Mouse (Mus musculus) MEL (cell line): Measurements from ENCODE around the gene Mapk10. TPM values are rescaled to one million over a fixed set of nuclear protein-coding genes. Genes with fewer than 3 reads are reported as not detected.

ENCODE experiments used
- DNase-seq: peaks from one replicate; pipeline ENCODE4 v3.0.0; 2011; ENCODE audit warnings: low read depth, low spot score
- H3K27ac ChIP-seq: 2 replicates; pipeline ENCODE4 v1.5.1; 2012; ENCODE audit warnings: low read depth, mild to moderate bottlenecking, control low read depth, low read length, moderate library complexity; ENCODE audit not compliant: control insufficient read depth
- H3K27me3 ChIP-seq, 2 experiments: fragments of 150-350 bp in 1 of 2; sonication (generic) in 1 of 2; 2 replicates each; pipeline ENCODE4 v1.6.1; 2012; ENCODE audit warnings: low read length in 2 of 2, mild to moderate bottlenecking in 2 of 2, improper control_type of control experiment in 1 of 2, moderate library complexity in 1 of 2; ENCODE audit not compliant: insufficient read depth in 2 of 2, control insufficient read depth in 1 of 2
- H3K36me3 ChIP-seq, 2 experiments: 2 replicates each; pipeline ENCODE4 v1.6.1; 2012 to 2014; ENCODE audit warnings: low read length in 2 of 2, improper control_type of control experiment in 1 of 2, inconsistent platforms in 1 of 2, mild to moderate bottlenecking in 1 of 2; ENCODE audit not compliant: insufficient read depth in 2 of 2, control insufficient read depth in 1 of 2
- H3K4me1 ChIP-seq, 2 experiments: fragments of 150-350 bp in 1 of 2; sonication (generic) in 1 of 2; 2 replicates each; pipeline ENCODE4 v1.6.1; 2012; ENCODE audit warnings: low read length in 2 of 2, improper control_type of control experiment in 1 of 2, mild to moderate bottlenecking in 1 of 2; ENCODE audit not compliant: insufficient read depth in 2 of 2, control insufficient read depth in 1 of 2
- H3K4me3 ChIP-seq, 2 experiments: fragments of 150-350 bp in 1 of 2; sonication (generic) in 1 of 2; 2 replicates each; pipeline ENCODE4 v1.5.1; 2012; ENCODE audit warnings: low read depth in 2 of 2, low read length in 2 of 2, mild to moderate bottlenecking in 2 of 2, moderate library complexity in 2 of 2, control low read depth in 1 of 2, improper control_type of control experiment in 1 of 2; ENCODE audit not compliant: control insufficient read depth in 1 of 2, insufficient read depth in 1 of 2
- H3K79me2 ChIP-seq: 2 replicates; pipeline ENCODE4 v1.6.1; 2012; ENCODE audit warnings: mild to moderate bottlenecking, low read length, moderate library complexity; ENCODE audit not compliant: control insufficient read depth, poor library complexity, insufficient read depth
- H3K9ac ChIP-seq: 2 replicates; pipeline ENCODE4 v1.6.1; 2012; ENCODE audit warnings: low read depth, mild to moderate bottlenecking, control low read depth, low read length, moderate library complexity; ENCODE audit not compliant: control insufficient read depth, poor library complexity, severe bottlenecking
- H3K9me3 ChIP-seq: fragments of 150-350 bp; sonication (generic); replicated peaks from 2 replicates; pipeline ENCODE4 v1.6.1; 2012; ENCODE audit warnings: mild to moderate bottlenecking, low read length, improper control_type of control experiment, moderate library complexity; ENCODE audit not compliant: insufficient read depth
- BHLHE40 ChIP-seq: IDR thresholded peaks from 2 replicates; pipeline ENCODE4 v1.6.1; 2012; ENCODE audit warnings: low read depth, mild to moderate bottlenecking, inconsistent platforms, low read length, improper control_type of control experiment, borderline replicate concordance
- EP300 ChIP-seq, 2 experiments: IDR thresholded peaks; 2 replicates each; pipeline ENCODE4 v1.6.1; 2011; ENCODE audit warnings: improper control_type of control experiment in 2 of 2, low read length in 2 of 2, low read depth in 1 of 2, mild to moderate bottlenecking in 1 of 2
- ETS1 ChIP-seq: IDR thresholded peaks from 2 replicates; pipeline ENCODE4 v1.6.1; 2012; ENCODE audit warnings: low read depth, mild to moderate bottlenecking, inconsistent platforms, low read length, improper control_type of control experiment, moderate library complexity
- GABPA ChIP-seq: IDR thresholded peaks from 2 replicates; pipeline ENCODE4 v1.6.1; 2012; ENCODE audit warnings: low read depth, mild to moderate bottlenecking, inconsistent platforms, low read length, improper control_type of control experiment, moderate library complexity
- HCFC1 ChIP-seq: IDR thresholded peaks from 2 replicates; pipeline ENCODE4 v1.6.1; 2012; ENCODE audit warnings: low read depth, mild to moderate bottlenecking, inconsistent platforms, low read length, improper control_type of control experiment, moderate library complexity
- MAX ChIP-seq: IDR thresholded peaks from 2 replicates; pipeline ENCODE4 v1.6.1; 2011; ENCODE audit warnings: low read length, improper control_type of control experiment
- MAZ ChIP-seq: IDR thresholded peaks from 2 replicates; pipeline ENCODE4 v1.6.1; 2012; ENCODE audit warnings: low read depth, mild to moderate bottlenecking, inconsistent platforms, low read length, improper control_type of control experiment
- POLR2AphosphoS2 ChIP-seq: IDR thresholded peaks from 2 replicates; pipeline ENCODE4 v1.6.1; 2011; ENCODE audit warnings: low read length, improper control_type of control experiment
- POLR2AphosphoS5 ChIP-seq: IDR thresholded peaks from 2 replicates; pipeline ENCODE4 v1.6.1; 2012; ENCODE audit warnings: low read depth, borderline replicate concordance, mild to moderate bottlenecking, inconsistent platforms, low read length, moderate library complexity, mixed read lengths
- RAD21 ChIP-seq: IDR thresholded peaks from 2 replicates; pipeline ENCODE4 v1.6.1; 2011; ENCODE audit warnings: mild to moderate bottlenecking, low read depth, low read length, improper control_type of control experiment
- RCOR1 ChIP-seq: IDR thresholded peaks from 2 replicates; pipeline ENCODE4 v1.6.1; 2012; ENCODE audit warnings: low read depth, mild to moderate bottlenecking, inconsistent platforms, low read length, improper control_type of control experiment
- SIN3A ChIP-seq: IDR thresholded peaks from 2 replicates; pipeline ENCODE4 v1.6.1; 2012; ENCODE audit warnings: low read length, improper control_type of control experiment, inconsistent platforms
- TBP ChIP-seq: IDR thresholded peaks from 2 replicates; pipeline ENCODE4 v1.8.0; 2011; ENCODE audit warnings: low read depth, low read length, improper control_type of control experiment
- TCF12 ChIP-seq: IDR thresholded peaks from 2 replicates; pipeline ENCODE4 v1.6.1; 2014; ENCODE audit warnings: low read depth, mild to moderate bottlenecking, inconsistent platforms, low read length, improper control_type of control experiment, moderate library complexity
- UBTF ChIP-seq: IDR thresholded peaks from 2 replicates; pipeline ENCODE4 v1.6.1; 2012; ENCODE audit warnings: low read depth, mild to moderate bottlenecking, inconsistent platforms, low read length, improper control_type of control experiment, moderate library complexity, borderline replicate concordance; ENCODE audit not compliant: insufficient read depth
- USF1 ChIP-seq: IDR thresholded peaks from 2 replicates; pipeline ENCODE4 v1.6.1; 2014; ENCODE audit warnings: low read depth, mild to moderate bottlenecking, inconsistent platforms, low read length, improper control_type of control experiment, moderate library complexity
- ZKSCAN1 ChIP-seq: IDR thresholded peaks from 2 replicates; pipeline ENCODE4 v1.6.1; 2012; ENCODE audit warnings: low read depth, mild to moderate bottlenecking, inconsistent platforms, low read length, improper control_type of control experiment, moderate library complexity
- ZMIZ1 ChIP-seq: IDR thresholded peaks from 2 replicates; pipeline ENCODE4 v1.6.1; 2012; ENCODE audit warnings: low read depth, mild to moderate bottlenecking, inconsistent platforms, low read length, improper control_type of control experiment, moderate library complexity
- polyA plus RNA-seq, 2 experiments: library from polyadenylated mRNA; stranded (reverse) in 1 of 2; unstranded in 1 of 2; fragments of >175 nt in 1 of 2; fragments of >200 nt in 1 of 2; gene quantifications; 2 replicates each; pipeline versions ENCODE4 v1.2.1 to v1.2.4; 2012; ENCODE audit warnings: low replicate concordance in 2 of 2, low read depth in 1 of 2; ENCODE audit not compliant: insufficient read length in 2 of 2, insufficient read depth in 1 of 2, missing spikeins in 1 of 2
- total RNA-seq: library from RNA; depleted of rRNA; stranded (reverse); fragments of 300-350 nt; gene quantifications from 2 replicates; pipeline ENCODE4 v1.2.3, GENCODE M21; 2012

Gene Mapk10
- total and polyA plus RNA-seq, 3 experiments, result not detected

DNA sequence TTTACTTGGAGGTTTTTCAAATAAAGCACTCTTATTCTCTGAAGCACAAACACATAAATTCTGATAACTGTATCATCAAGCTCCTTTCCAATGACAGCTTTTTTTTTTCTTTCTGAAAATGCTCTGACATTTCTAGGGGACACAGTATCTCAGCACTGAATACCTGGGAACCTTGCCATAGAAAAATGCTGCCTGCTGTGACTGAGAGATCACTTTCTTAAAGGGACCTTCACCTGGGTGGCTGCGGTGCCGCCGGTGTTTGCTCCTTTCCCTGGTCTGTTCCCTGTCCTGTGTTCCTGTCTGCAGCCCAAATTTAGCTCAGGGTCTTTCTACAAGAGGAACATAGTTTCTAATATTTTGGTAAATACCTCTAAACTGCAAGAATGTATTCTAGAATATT is 1.1 kb downstream of the Mapk10 start:
- DNase-seq, result no peak
- no peak for TF ChIP-seq TCF12
- no peak for TF ChIP-seq SIN3A
- TF ChIP-seq POLR2AphosphoS2, result no peak
- no peak for TF ChIP-seq RAD21
- TF ChIP-seq GABPA, result no peak
- TF ChIP-seq TBP, result no peak
- no peak for TF ChIP-seq EP300 (IDR thresholded peaks at IDR 0.05; ENCODE audit: low read depth in 1 of 2, low read length in 2 of 2)
- TF ChIP-seq ETS1, result no peak
- no peak for TF ChIP-seq ZMIZ1
- no peak for TF ChIP-seq MAX
- no peak for TF ChIP-seq MAZ
- TF ChIP-seq HCFC1, result no peak
- TF ChIP-seq POLR2AphosphoS5, result no peak
- no peak for TF ChIP-seq USF1
- TF ChIP-seq BHLHE40, result no peak
- no peak for TF ChIP-seq ZKSCAN1
- no peak for TF ChIP-seq RCOR1
- no peak for TF ChIP-seq UBTF

GRCm38 (mm10) chr5:103209486-103209885 is 1.6 kb downstream of the Mapk10 start:
- Histone ChIP-seq H3K9me3 (no peaks in the 10 kb centered on the region), H3K27ac (no peak overlapping the region), H3K4me1 (no peaks in the 10 kb centered on the region), H3K9ac (no peak overlapping the region), H3K79me2 (no peaks in the 10 kb centered on the region), H3K27me3 (no peaks in the 10 kb centered on the region), H3K4me3 (no peak overlapping the region), H3K36me3 (no peaks in the 10 kb centered on the region)
- no peak for TF ChIP-seq ZMIZ1
- no peak for DNase-seq

More for the DNA sequence above, 1.1 kb downstream of the Mapk10 start:
- Histone ChIP-seq H3K27ac (no peak overlapping the region), H3K79me2 (no peaks in the 10 kb centered on the region), H3K27me3 (no peaks in the 10 kb centered on the region), H3K4me3 (no peak overlapping the region), H3K9me3 (no peaks in the 10 kb centered on the region), H3K36me3 (no peaks in the 10 kb centered on the region), H3K4me1 (no peaks in the 10 kb centered on the region), H3K9ac (no peak overlapping the region)
